Mouse (Mus musculus) forebrain, embryonic 12.5 days (tissue): ENCODE data around the gene Jund. TPM values are rescaled to one million over a fixed set of nuclear protein-coding genes. Genes with fewer than 3 reads are reported as not detected.

Experiments
- ATAC-seq: fragments of 200-750 bp; cut with Nextera tagmentation; 2 replicates; pipeline ENCODE4 v1.8.0; 2017; ENCODE audit warnings: moderate TSS enrichment; ENCODE audit not compliant: low FRiP score
- H3K27ac ChIP-seq: fragments of 300-500 bp; sonication (generic); 2 replicates; pipeline ENCODE4 v1.5.1; 2016; ENCODE audit warnings: mild to moderate bottlenecking
- H3K27me3 ChIP-seq: fragments of 300-500 bp; sonication (generic); 2 replicates; pipeline ENCODE4 v1.6.1; 2016; ENCODE audit warnings: mild to moderate bottlenecking
- H3K36me3 ChIP-seq: fragments of 300-500 bp; sonication (generic); replicated peaks from 2 replicates; pipeline ENCODE4 v1.6.1; 2016; ENCODE audit warnings: mild to moderate bottlenecking
- H3K4me1 ChIP-seq: fragments of 300-500 bp; sonication (generic); 2 replicates; pipeline ENCODE4 v1.6.1; 2016
- H3K4me2 ChIP-seq: fragments of 300-500 bp; sonication (generic); 2 replicates; pipeline ENCODE4 v1.6.1; 2016; ENCODE audit warnings: mild to moderate bottlenecking, moderate library complexity
- H3K4me3 ChIP-seq: fragments of 300-500 bp; sonication (generic); replicated peaks from 2 replicates; pipeline ENCODE4 v1.5.1; 2016; ENCODE audit warnings: mild to moderate bottlenecking
- H3K9ac ChIP-seq: fragments of 300-500 bp; sonication (generic); 2 replicates; pipeline ENCODE4 v1.6.1; 2016; ENCODE audit warnings: mild to moderate bottlenecking
- H3K9me3 ChIP-seq: fragments of 300-500 bp; sonication (generic); 2 replicates; pipeline ENCODE4 v1.6.1; 2016
- WGBS: fragments of 180-500 bp; shearing (Covaris S2); methylation state at CpG from one replicate; pipeline ENCODE4 v1.1.7; 2016; 5-methylcytosine and 5-hydroxymethylcytosine counted together
- polyA plus RNA-seq: library from polyadenylated mRNA; unstranded; fragments of >200 nt; fragmentation: Nextera tagmentation; extraction: Ambion mirVana; gene quantifications from 2 replicates; pipeline ENCODE4 v1.2.1, GENCODE M21; 2016

Jund gene
- polyA plus RNA-seq, 1 experiment from 2014 or later: 165 TPM

DNA sequence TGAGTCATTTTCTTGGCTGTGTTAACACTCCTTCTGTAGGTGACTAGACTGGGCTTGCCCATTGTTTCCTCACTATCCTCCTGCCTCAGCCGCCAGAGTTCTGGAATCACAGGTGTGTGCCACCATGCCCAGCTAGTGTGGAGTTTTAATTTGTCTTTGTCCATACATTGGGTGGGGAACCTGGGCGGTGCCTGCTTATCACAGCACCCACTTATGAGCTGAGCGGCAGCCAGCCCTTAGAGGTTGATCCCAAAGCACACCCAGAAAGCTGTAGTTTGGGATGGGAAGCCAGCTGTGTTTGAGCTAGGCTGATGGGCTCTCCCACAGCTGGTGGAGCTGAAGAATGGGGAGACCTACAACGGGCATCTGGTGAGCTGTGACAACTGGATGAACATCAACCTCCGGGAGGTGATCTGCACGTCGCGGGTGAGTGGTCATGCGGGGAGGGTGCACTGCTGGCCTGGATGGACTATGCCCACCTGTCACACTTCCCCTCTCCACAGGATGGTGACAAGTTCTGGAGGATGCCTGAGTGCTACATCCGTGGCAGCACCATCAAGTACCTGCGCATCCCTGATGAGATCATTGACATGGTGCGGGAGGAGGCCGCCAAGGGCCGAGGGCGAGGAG is 21.2 kb upstream of the Jund start:
- Histone ChIP-seq H3K27me3 (no peaks in the 10 kb centered on the region), H3K4me1 (peaks cover 24% of the 10 kb centered on the region), H3K4me2 (no peak overlapping the region), H3K9me3 (no peaks in the 10 kb centered on the region), H3K36me3 (peaks cover 34% of the 10 kb centered on the region), H3K27ac (peak overlapping the region; percentile 25; the same call in 1 of the 2 replicates), H3K9ac (no peak overlapping the region), H3K4me3 (no peak overlapping the region)
- 95% methylated on average over 15 of the region's 15 CpGs for WGBS
- ATAC-seq: no peak

- no peak overlapping the region for H3K27ac ChIP-seq
- H3K27me3 ChIP-seq: no peaks in the 10 kb centered on the region
- H3K9me3 ChIP-seq: no peaks in the 10 kb centered on the region
- peaks cover 34% of the 10 kb centered on the region for H3K36me3 ChIP-seq
- no peak overlapping the region for H3K4me2 ChIP-seq
- no peak for ATAC-seq
- no peak overlapping the region for H3K9ac ChIP-seq
- peaks cover 20% of the 10 kb centered on the region for H3K4me1 ChIP-seq
- no peak overlapping the region for H3K4me3 ChIP-seq
Observed at GRCm38 (mm10) chr8:70678679-70679078, 20.1 kb upstream of the Jund start.

DNA sequence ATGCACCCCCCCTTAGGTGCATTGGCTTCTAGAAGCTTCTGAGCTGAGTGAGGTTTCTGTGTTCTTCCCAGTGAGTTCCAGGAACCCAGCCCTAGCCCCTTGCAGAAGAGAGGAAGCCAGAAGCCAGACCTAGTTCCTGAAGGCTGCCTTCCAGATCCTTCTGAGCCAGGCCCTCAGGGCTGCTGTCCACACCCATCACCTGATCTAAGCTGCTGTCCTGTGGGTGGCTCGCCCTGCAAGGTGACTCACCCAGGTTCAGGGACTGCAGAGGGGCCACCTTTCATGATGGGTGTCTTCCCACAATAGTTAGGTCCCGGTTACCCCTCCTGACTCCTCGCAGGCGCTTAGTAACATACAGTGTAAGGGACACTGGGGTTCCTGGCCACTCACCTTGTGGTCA is 19.3 kb upstream of the Jund start:
- peaks cover 34% of the 10 kb centered on the region for H3K36me3 ChIP-seq
- peaks cover 14% of the 10 kb centered on the region for H3K4me1 ChIP-seq
- no peaks in the 10 kb centered on the region for H3K9me3 ChIP-seq
- H3K4me2 ChIP-seq: no peak overlapping the region
- no peak for ATAC-seq
- no peak overlapping the region for H3K4me3 ChIP-seq
- 94% methylated on average over 4 of the region's 4 CpGs for WGBS
- no peak overlapping the region for H3K27ac ChIP-seq
- H3K9ac ChIP-seq: no peak overlapping the region
- H3K27me3 ChIP-seq: no peaks in the 10 kb centered on the region

- no peak overlapping the region for H3K4me3 ChIP-seq
- no peak for ATAC-seq
- WGBS: 93% methylated on average over 3 of the region's 3 CpGs
- H3K36me3 ChIP-seq: peaks cover 34% of the 10 kb centered on the region
- no peaks in the 10 kb centered on the region for H3K27me3 ChIP-seq
- no peak overlapping the region for H3K9ac ChIP-seq
- peaks cover 8% of the 10 kb centered on the region; the same call in 1 of the 2 replicates for H3K4me1 ChIP-seq
- H3K4me2 ChIP-seq: no peak overlapping the region
- no peak overlapping the region for H3K27ac ChIP-seq
- H3K9me3 ChIP-seq: no peaks in the 10 kb centered on the region
Observed at GRCm38 (mm10) chr8:70680039-70680438, 18.7 kb upstream of the Jund start.

DNA sequence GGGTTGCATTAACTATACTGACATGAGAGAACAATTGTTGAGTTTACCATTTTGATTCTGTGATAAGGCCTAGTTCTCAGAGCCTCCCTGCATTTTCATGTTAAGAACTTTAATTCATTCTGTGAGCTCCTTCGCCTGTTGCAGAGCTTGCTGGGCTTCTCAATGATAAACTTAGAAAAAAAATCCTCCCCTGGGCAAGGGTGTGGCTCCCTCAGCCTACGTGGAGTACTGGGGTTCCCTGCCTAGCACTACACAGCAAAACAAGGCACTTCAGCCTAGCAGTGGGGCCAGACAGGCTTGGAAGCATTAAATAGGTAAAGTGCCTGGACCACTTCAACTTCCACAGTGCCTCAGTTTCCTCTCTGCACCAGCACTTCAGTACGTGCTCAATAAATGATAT is 17.3 kb upstream of the Jund start:
- WGBS: 82% methylated on average over 3 of the region's 3 CpGs
- ATAC-seq: no peak

GRCm38 (mm10) chr8:70682193-70682592 is 16.6 kb upstream of the Jund start:
- no peak overlapping the region for H3K9ac ChIP-seq
- H3K4me3 ChIP-seq: no peak overlapping the region; the same call in 1 of the 2 replicates
- no peaks in the 10 kb centered on the region for H3K27me3 ChIP-seq
- peaks cover 28% of the 10 kb centered on the region for H3K36me3 ChIP-seq
- no peak overlapping the region for H3K27ac ChIP-seq
- peaks cover 6% of the 10 kb centered on the region; the same call in 1 of the 2 replicates for H3K4me1 ChIP-seq
- H3K9me3 ChIP-seq: no peaks in the 10 kb centered on the region
- 12% methylated on average over 19 of the region's 19 CpGs for WGBS
- ATAC-seq: no peak
- peak overlapping the region; percentile 30 for H3K4me2 ChIP-seq

More for the DNA sequence above, 17.3 kb upstream of the Jund start:
- H3K27me3 ChIP-seq: no peaks in the 10 kb centered on the region
- H3K4me3 ChIP-seq: no peak overlapping the region
- no peaks in the 10 kb centered on the region for H3K9me3 ChIP-seq
- H3K36me3 ChIP-seq: peaks cover 32% of the 10 kb centered on the region
- no peak overlapping the region for H3K9ac ChIP-seq
- no peak overlapping the region for H3K4me2 ChIP-seq
- no peak overlapping the region for H3K27ac ChIP-seq
- H3K4me1 ChIP-seq: peaks cover 6% of the 10 kb centered on the region; the same call in 1 of the 2 replicates

DNA sequence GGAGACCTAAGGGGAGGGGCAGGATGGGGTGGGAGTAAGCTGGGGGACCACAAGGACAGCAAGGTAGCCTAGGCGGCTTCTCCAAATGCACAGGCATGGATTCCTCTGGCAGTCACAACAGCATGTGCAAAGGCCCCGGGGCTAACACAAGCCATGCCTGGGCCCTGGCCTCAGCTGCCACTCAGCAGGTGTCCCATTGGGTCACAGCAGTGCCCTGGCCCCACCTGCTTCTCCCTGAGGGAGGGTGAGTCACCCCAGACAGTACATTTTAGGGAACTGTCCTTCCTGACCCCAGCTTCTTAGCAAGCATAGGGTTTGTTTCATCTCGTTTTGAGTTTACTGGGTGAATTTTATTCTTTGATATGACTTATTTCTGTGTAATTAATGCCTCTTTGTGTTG is 16.1 kb upstream of the Jund start:
- Histone ChIP-seq H3K4me2 (no peak overlapping the region), H3K27ac (no peak overlapping the region), H3K4me3 (no peak overlapping the region), H3K36me3 (peaks cover 24% of the 10 kb centered on the region), H3K27me3 (no peaks in the 10 kb centered on the region), H3K4me1 (peaks cover 6% of the 10 kb centered on the region; the same call in 1 of the 2 replicates), H3K9ac (no peak overlapping the region), H3K9me3 (no peaks in the 10 kb centered on the region)
- 74% methylated on average over 3 of the region's 3 CpGs for WGBS
- no peak for ATAC-seq

DNA sequence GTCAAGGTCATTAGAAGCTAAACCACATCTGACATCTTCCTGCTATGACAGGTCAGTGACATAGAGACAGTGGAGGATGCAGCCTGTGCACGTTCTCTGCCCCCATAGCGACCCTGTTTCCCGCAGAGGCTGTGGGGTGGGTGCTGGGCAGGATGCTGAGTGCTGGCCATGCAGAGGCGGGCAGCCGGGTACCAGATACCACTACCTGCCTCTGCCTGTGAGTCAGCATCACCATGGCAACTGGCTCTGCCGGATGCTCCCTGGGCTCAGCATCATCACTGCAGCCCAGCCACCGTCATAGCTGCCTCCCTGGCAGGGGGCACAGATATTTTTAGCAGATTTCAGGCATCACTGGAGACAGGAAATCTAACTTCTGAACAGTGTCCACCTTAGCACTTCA is 14.5 kb upstream of the Jund start:
- H3K4me2 ChIP-seq: no peak overlapping the region
- 45% methylated on average over 7 of the region's 7 CpGs for WGBS
- ATAC-seq: peak; percentile 50; the same call in 1 of the 2 replicates
- no peaks in the 10 kb centered on the region for H3K9me3 ChIP-seq
- H3K27ac ChIP-seq: no peak overlapping the region
- no peak overlapping the region for H3K9ac ChIP-seq
- H3K4me3 ChIP-seq: no peak overlapping the region
- no peaks in the 10 kb centered on the region for H3K27me3 ChIP-seq
- peaks cover 6% of the 10 kb centered on the region; the same call in 1 of the 2 replicates for H3K4me1 ChIP-seq
- peaks cover 8% of the 10 kb centered on the region for H3K36me3 ChIP-seq

DNA sequence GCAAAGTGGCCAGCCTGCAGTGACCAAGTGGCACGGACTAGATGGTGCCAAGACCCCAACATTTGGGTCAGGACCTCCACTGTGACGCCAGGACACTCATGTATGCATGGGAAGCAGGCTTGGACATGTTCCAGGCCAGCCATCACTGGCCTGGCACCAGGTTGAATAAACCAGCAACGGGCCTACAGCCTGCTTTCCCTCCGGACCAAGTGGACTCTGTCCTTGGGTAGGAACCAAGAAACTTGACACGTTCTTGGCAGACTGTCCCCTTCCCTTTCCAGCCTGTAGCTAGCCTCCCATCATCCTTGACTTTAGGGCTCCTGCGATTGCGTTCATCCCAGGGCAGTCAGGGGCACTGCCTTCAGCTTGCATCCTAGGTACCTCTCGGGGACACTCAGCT is 11.2 kb upstream of the Jund start:
- no peak for ATAC-seq
- Histone ChIP-seq H3K9me3 (no peaks in the 10 kb centered on the region), H3K4me1 (peaks cover 23% of the 10 kb centered on the region), H3K27me3 (no peaks in the 10 kb centered on the region), H3K27ac (no peak overlapping the region), H3K36me3 (no peaks in the 10 kb centered on the region), H3K4me2 (no peak overlapping the region), H3K4me3 (no peak overlapping the region), H3K9ac (no peak overlapping the region)
- WGBS: 91% methylated on average over 8 of the region's 8 CpGs

DNA sequence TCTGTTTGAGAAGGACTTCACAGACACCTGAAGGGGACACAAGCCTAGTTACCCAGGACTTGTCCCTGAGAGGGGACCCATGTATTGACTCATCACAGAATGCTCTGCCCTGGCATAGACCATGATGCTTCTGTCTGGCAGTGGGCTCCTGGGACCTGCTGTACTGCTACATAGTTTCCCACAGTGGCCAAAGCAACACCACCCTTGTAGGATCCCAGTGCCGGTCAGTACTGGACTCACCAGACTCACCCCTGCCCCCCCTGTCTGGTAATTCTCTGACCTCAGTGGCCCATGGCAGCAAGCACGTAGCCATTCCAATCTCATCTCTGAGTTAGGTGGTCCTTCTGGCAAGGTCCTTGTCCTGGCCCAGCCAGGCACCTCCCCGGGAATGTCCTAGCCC is 10.6 kb upstream of the Jund start:
- no peak overlapping the region for H3K4me2 ChIP-seq
- H3K9me3 ChIP-seq: no peaks in the 10 kb centered on the region
- H3K36me3 ChIP-seq: no peaks in the 10 kb centered on the region
- 94% methylated on average over 3 of the region's 3 CpGs for WGBS
- H3K27ac ChIP-seq: no peak overlapping the region
- H3K4me3 ChIP-seq: no peak overlapping the region
- H3K27me3 ChIP-seq: no peaks in the 10 kb centered on the region
- ATAC-seq: no peak
- peaks cover 23% of the 10 kb centered on the region for H3K4me1 ChIP-seq
- no peak overlapping the region for H3K9ac ChIP-seq

GRCm38 (mm10) chr8:70689892-70690390 is 8.8 kb upstream of the Jund start:
- no peak for ATAC-seq
- Histone ChIP-seq H3K4me1 (peaks cover 23% of the 10 kb centered on the region), H3K4me3 (no peak overlapping the region), H3K27ac (peak overlapping the region; percentile 43; the same call in 1 of the 2 replicates), H3K36me3 (no peaks in the 10 kb centered on the region), H3K4me2 (no peak overlapping the region), H3K9me3 (no peaks in the 10 kb centered on the region), H3K9ac (no peak overlapping the region), H3K27me3 (no peaks in the 10 kb centered on the region; the same call in 1 of the 2 replicates)
- 74% methylated on average over 5 of the region's 5 CpGs for WGBS

- peak overlapping the region; percentile 57 for H3K4me2 ChIP-seq
- H3K4me1 ChIP-seq: peaks cover 36% of the 10 kb centered on the region
- H3K36me3 ChIP-seq: no peaks in the 10 kb centered on the region
- H3K9me3 ChIP-seq: no peaks in the 10 kb centered on the region
- peak overlapping the region; percentile 87 for H3K27ac ChIP-seq
- peak overlapping the region; percentile 34 for H3K4me3 ChIP-seq
- H3K27me3 ChIP-seq: no peaks in the 10 kb centered on the region; the same call in 1 of the 2 replicates
- H3K9ac ChIP-seq: peak overlapping the region; percentile 53
- 57% methylated on average over 4 of the region's 4 CpGs for WGBS
- ATAC-seq: peak; percentile 3; the same call in 1 of the 2 replicates
Observed at GRCm38 (mm10) chr8:70691230-70691629, 7.5 kb upstream of the Jund start.

- peak overlapping the region; percentile 53 for H3K9ac ChIP-seq
- no peaks in the 10 kb centered on the region; the same call in 1 of the 2 replicates for H3K27me3 ChIP-seq
- peak overlapping the region; percentile 87 for H3K27ac ChIP-seq
- 0% methylated on average over 20 of the region's 20 CpGs for WGBS
- H3K9me3 ChIP-seq: no peaks in the 10 kb centered on the region
- H3K36me3 ChIP-seq: no peaks in the 10 kb centered on the region
- peaks cover 41% of the 10 kb centered on the region for H3K4me1 ChIP-seq
- peak; percentile 77 for ATAC-seq
- peak overlapping the region; percentile 57 for H3K4me2 ChIP-seq
- H3K4me3 ChIP-seq: peak overlapping the region; percentile 34
Observed at GRCm38 (mm10) chr8:70691727-70692231, 7.0 kb upstream of the Jund start.
